Mouse (Mus musculus) hindbrain, embryonic 10.5 days (tissue): ENCODE measurements around the gene Pidd1. TPM values are rescaled to one million over a fixed set of nuclear protein-coding genes. Genes with fewer than 3 reads are reported as not detected.

Source experiments
- DNase-seq: peaks from one replicate; pipeline ENCODE4 v3.0.0-alpha.2; 2017; ENCODE audit warnings: low spot score
- H3K27ac ChIP-seq: fragments of 300-500 bp; sonication (generic); 2 replicates; pipeline ENCODE4 v1.5.1; 2016; ENCODE audit warnings: mild to moderate bottlenecking, moderate library complexity
- H3K27me3 ChIP-seq: fragments of 300-500 bp; sonication (generic); 2 replicates; pipeline ENCODE4 v1.6.1; 2016; ENCODE audit warnings: mild to moderate bottlenecking; ENCODE audit not compliant: poor library complexity, insufficient read depth, severe bottlenecking
- H3K36me3 ChIP-seq: fragments of 300-500 bp; sonication (generic); 2 replicates; pipeline ENCODE4 v1.6.1; 2016; ENCODE audit warnings: mild to moderate bottlenecking, moderate library complexity
- H3K4me1 ChIP-seq: fragments of 300-500 bp; sonication (generic); replicated peaks from 2 replicates; pipeline ENCODE4 v1.6.1; 2016; ENCODE audit warnings: mild to moderate bottlenecking
- H3K4me3 ChIP-seq: fragments of 300-500 bp; sonication (generic); 2 replicates; pipeline ENCODE4 v1.5.1; 2016; ENCODE audit warnings: mild to moderate bottlenecking, moderate library complexity
- H3K9me3 ChIP-seq: fragments of 300-500 bp; sonication (generic); 2 replicates; pipeline ENCODE4 v1.6.1; 2016; ENCODE audit warnings: mild to moderate bottlenecking, moderate library complexity
- WGBS: fragments of 180-500 bp; shearing (Covaris S2); methylation state at CpG from one replicate; pipeline ENCODE4 v1.1.7; 2016; 5-methylcytosine and 5-hydroxymethylcytosine counted together
- polyA plus RNA-seq: library from polyadenylated mRNA; unstranded; fragments of >200 nt; fragmentation: Nextera tagmentation; extraction: Ambion mirVana; gene quantifications from 2 replicates; pipeline ENCODE4 v1.2.1, GENCODE M21; 2016

Pidd1 gene
- polyA plus RNA-seq, 1 experiment from 2014 or later: 21.0 TPM

DNA sequence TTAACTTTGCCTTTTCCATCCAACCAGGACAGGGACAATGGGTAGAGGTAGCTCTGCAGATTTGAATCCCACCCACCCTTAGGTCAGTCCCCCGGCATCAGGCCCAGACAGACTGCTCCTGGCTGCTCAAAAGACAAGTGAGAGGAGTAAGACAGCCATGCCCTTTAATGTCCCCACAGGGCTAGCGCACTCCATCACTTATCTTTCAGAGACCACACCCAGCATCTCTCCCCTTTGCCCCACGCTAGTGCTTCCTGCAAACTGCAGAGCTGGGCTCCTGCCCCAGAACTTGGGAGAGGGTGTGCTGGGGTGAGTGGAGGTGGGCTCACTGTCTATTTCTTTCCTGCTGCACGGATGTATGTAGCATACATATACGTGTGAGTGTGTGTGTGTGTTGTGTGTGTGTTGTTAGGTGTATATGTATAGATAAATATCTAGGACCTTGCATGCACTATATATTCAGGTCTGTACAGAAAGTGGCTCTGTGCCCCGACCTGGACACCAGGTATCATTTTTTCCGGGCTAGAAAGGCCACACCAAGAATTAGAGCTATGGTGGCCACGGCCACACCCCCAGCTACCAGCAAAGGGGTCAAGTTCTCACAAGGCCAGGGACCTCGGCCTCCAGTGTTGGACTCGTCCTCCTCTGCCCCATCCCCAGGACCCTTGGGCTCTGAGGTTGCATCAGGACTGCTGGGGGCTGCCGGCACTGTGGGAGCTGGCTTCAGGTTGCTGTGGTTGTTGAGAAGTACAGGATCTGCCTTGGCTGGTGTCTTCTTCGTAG is 16.7 kb downstream of the Pidd1 start:
- peaks cover 19% of the 10 kb centered on the region for H3K36me3 ChIP-seq
- peaks cover 9% of the 10 kb centered on the region; the same call in 1 of the 2 replicates for H3K27me3 ChIP-seq
- H3K9me3 ChIP-seq: no peaks in the 10 kb centered on the region
- DNase-seq: no peak
- peaks cover 29% of the 10 kb centered on the region for H3K4me1 ChIP-seq
- no peak overlapping the region for H3K4me3 ChIP-seq
- 82% methylated on average over 12 of the region's 12 CpGs for WGBS
- no peak overlapping the region for H3K27ac ChIP-seq

DNA sequence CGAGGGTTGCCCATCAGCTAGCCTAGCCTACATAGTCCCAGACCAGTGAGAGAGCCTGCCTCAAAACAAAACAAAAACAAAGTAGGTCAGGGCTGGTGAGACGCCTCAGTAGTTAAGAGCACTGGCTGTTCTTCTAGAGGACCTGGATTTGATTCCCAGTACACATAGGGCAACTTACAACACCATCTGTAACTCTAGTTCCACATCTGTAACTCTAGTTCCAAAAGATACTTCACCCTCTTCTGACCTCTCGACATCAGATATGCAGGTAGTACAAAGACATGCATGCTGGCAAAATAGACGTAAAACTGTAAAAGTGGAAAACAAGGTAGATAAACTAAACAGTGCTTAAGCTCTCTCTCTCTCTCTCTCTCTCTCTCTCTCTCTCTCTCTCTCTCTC is 20.0 kb downstream of the Pidd1 start:
- H3K27ac ChIP-seq: no peak overlapping the region
- DNase-seq: no peak
- H3K4me1 ChIP-seq: peaks cover 7% of the 10 kb centered on the region
- WGBS: 78% methylated on average over 4 of the region's 4 CpGs
- peaks cover 9% of the 10 kb centered on the region; the same call in 1 of the 2 replicates for H3K27me3 ChIP-seq
- no peak overlapping the region for H3K4me3 ChIP-seq
- no peaks in the 10 kb centered on the region for H3K36me3 ChIP-seq
- no peaks in the 10 kb centered on the region for H3K9me3 ChIP-seq

DNA sequence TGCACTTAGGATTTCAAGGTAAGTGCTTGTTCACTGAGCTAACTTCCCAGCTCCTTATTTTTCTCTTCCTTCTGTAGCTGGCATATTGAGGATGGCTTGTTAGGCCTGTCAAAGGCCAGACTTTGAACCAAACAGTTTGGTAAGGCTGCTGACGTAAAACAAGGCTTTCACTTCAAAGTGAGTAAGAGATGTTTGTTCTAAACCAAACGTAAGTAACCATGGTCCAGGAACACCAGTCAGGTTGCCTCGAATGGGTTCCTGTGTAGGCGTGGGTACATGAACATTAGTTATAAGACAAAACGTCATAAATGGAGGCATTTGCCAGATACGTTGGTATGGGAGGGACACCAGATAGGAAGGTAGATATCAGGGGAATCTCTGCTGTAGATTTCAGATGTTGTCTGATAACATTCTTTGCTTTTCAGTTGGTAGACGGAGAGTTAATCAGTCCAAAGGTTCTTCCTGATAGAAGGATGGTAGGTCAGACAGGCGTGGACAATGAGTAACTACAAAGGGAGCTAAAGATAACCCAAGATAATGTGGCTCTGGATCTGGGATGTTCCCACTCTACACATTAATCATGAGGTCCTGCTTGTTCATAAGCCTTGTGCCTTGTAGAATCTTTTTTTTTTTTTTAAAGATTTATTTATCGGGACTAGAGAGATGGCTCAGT is 23.7 kb downstream of the Pidd1 start:
- H3K36me3 ChIP-seq: no peaks in the 10 kb centered on the region
- no peak overlapping the region for H3K27ac ChIP-seq
- no peaks in the 10 kb centered on the region for H3K4me1 ChIP-seq
- 88% methylated on average over 9 of the region's 9 CpGs for WGBS
- no peak overlapping the region for H3K4me3 ChIP-seq
- no peaks in the 10 kb centered on the region for H3K27me3 ChIP-seq
- H3K9me3 ChIP-seq: no peaks in the 10 kb centered on the region
- DNase-seq: no peak

DNA sequence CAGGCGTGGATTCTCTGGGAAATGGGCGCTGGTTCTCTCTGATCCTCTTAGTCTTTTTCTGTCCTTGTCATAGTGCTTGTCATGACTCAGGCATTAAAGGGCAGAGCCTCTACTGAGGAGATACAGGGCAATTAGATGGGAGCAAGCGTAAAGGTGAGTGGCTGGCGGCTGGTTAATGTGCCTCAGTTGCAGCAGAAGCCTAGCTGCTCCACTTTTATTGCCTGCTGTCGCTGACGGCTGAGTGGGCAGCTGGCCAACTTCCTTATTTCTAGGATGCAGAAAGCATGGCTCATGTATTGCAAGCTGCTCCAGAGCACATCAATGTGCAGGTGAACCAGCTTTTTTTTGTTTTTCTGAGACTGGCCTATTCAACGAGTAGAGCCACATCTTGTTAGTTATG is 24.9 kb downstream of the Pidd1 start:
- 87% methylated on average over 7 of the region's 7 CpGs for WGBS
- no peaks in the 10 kb centered on the region for H3K36me3 ChIP-seq
- peaks cover 9% of the 10 kb centered on the region for H3K4me1 ChIP-seq
- H3K27me3 ChIP-seq: no peaks in the 10 kb centered on the region
- H3K9me3 ChIP-seq: no peaks in the 10 kb centered on the region
- H3K27ac ChIP-seq: no peak overlapping the region
- DNase-seq: no peak
- H3K4me3 ChIP-seq: no peak overlapping the region

DNA sequence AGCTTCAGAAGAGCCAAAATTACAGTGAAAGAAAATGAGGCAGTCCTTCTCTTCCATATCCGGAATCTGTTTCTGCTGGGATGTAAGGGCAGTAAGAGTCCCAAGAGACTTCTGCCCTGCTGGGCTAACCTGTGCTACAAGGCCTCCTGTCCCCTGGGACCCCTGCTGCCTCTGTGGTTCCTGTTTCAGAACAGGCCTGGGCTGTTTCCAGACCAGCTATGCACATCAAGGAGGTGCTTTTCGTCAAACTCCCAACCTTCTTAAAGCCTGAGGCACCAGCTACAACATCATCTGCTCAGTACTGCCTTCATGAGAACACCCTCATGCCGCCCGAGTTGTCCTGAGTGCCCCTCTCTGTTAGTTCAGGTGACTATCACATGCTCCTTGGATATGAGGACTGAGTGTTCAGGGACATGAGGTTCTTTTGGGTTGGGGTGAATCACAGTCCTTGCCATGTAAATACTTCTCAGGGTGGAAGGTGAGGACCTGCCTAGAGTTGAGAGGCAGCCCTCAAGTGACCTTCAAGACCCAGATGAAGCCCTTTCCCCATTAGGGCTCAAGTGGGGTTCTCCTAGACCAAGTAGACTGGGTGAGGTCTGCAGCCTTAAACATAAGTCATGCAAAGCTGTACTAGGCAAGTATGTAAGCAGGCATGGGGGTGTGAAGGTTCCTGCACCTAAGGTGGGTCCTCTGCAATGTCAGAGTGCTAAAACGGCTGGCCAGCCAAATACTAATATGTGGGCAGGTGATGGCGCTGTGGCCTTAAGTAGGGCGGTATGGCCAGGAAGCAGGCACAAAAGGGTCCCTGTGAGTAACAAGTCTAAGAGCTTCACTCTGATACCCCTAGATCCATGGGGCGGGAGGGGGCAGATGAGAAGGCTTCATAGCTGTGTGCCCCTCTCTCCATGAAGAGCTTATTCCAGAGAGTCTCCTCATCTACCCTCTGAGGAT is 25.8 kb downstream of the Pidd1 start:
- WGBS: 73% methylated on average over 8 of the region's 8 CpGs

DNA sequence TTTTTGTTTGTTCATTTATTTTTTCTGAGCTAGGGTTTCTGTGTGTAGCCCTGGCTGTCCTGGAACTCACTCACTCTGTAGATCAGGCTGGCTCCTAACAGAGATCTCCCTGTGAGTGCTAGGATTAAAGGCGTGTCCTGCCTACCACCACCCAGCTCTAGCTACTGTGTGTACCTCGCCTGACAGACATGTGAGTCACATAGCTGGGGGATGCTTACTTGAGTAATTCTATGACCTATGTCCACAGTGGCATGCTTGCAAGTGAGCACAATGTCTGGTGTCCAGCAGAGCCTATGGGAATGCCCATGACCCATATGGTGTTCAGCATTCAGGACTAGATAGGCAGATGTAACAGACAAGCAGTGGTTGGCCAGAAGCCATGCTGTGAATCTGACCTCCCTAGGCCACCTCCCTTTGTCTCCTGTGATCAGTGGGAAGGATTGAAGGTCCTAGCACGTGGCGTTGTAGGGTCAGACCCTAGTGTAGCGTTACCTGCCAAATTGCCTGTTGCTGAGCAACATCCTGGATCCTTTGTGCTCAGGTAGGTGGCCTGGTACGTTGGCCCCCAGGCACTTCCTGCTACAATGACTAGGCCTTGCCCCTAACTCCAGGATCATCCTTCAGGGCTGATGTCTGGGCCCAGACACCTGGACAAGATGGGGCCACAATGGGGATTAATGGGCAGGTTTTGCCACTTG is 27.5 kb downstream of the Pidd1 start:
- peaks cover 21% of the 10 kb centered on the region for H3K4me1 ChIP-seq
- 73% methylated on average over 6 of the region's 6 CpGs for WGBS
- H3K36me3 ChIP-seq: no peaks in the 10 kb centered on the region
- H3K27me3 ChIP-seq: no peaks in the 10 kb centered on the region
- no peak overlapping the region for H3K27ac ChIP-seq
- H3K4me3 ChIP-seq: no peak overlapping the region
- no peak for DNase-seq
- no peaks in the 10 kb centered on the region for H3K9me3 ChIP-seq

More for the DNA sequence above, 25.8 kb downstream of the Pidd1 start:
- Histone ChIP-seq H3K27me3 (no peaks in the 10 kb centered on the region), H3K27ac (no peak overlapping the region), H3K4me1 (peaks cover 18% of the 10 kb centered on the region), H3K9me3 (no peaks in the 10 kb centered on the region), H3K36me3 (no peaks in the 10 kb centered on the region), H3K4me3 (no peak overlapping the region)
- DNase-seq: no peak

DNA sequence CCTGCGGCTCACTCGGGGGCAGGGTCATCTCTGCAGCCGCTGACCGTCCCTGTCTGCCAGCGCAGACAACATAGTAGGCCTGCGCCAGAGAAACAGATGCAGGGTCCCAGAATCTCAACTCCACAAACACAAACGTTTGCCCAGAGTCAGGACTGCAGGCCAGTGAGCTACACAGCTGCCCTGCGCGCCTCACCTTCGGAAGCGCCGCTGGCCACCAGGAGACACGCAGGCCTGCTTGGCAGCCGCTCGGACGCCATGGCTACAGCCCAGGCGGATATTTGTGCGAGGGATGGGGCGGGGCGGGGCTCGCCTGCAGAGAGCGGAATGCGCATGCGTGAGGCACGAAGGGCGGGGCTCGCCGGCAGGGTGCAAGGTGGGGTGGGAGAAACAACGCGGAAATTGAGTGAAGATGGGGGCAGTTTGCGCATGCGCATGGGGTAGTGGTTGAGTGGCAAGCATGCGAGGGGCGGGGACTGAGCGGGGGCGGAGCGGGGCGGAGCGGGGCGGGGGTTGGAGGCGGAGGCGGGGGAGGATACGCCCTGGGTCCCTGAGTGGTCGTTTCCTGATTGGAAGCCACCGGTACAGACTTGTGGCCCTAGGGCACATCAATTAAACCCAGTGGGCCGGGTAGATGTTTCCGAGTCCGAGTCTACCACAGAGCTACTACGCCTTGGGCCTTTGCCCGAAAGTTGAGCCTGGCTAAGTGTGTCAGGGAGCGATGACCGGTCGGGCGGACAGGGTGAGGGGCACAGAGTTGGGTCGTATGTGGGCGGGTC is 29.8 kb downstream of the Pidd1 start, which contains the start of gene Gatd1:
Gene Gatd1, minus strand, starts transcription at position 328 of the 776 bp plus-strand sequence.
- Histone ChIP-seq H3K27me3 (no peaks in the 10 kb centered on the region), H3K36me3 (peaks cover 20% of the 10 kb centered on the region), H3K4me1 (peaks cover 28% of the 10 kb centered on the region), H3K4me3 (peak within 1 kb of the TSS; percentile 69), H3K9me3 (no peaks in the 10 kb centered on the region), H3K27ac (peak within 1 kb of the TSS; percentile 93)
- WGBS: under 1% methylated on average over 56 of the region's 56 CpGs
- DNase-seq: peak; percentile 100

DNA sequence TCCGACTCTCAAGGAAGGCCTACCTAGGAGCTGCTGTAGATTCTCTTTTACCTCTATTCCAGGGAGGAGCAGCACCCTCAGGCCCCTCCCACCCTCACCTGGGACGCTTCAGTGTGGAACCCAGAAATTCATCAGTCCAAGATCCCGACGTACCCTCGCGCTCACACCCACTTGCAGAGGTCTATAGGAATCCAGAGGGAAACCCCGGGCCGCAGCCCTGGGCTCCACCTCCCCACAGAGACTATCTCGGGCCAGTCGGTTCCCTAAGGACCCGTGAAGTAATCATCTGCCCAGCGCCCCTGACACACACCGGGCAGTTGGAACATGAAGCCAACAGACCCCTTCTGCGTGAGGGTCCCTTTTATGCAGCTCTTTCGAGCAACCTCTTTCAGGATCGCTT is 30.5 kb downstream of the Pidd1 start:
- Histone ChIP-seq H3K4me3 (peak overlapping the region; percentile 69), H3K36me3 (peaks cover 26% of the 10 kb centered on the region), H3K27me3 (no peaks in the 10 kb centered on the region), H3K27ac (peak overlapping the region; percentile 93), H3K4me1 (peaks cover 30% of the 10 kb centered on the region), H3K9me3 (no peaks in the 10 kb centered on the region)
- no peak for DNase-seq
- WGBS: 4% methylated on average over 16 of the region's 16 CpGs

DNA sequence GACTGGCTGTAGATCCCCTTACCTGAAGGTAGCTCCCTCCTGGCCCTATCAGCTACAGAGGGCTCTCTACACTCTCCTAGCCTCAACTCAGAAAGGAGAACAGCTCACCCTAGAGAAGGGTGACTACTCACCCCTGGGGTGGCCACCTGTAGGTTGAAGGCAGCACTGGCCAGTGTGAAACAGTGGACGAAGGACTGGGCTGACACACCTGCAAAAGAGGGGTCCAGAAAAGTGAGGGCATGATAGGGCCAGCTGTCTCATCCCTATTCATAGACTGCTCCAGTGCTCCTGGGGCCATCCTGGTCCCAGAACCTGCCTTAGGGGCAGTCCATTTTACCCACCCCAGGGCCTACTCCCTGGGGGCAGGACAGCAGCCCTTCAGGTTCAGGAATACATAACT is 32.2 kb downstream of the Pidd1 start:
- Histone ChIP-seq H3K27me3 (no peaks in the 10 kb centered on the region), H3K4me3 (no peak overlapping the region), H3K9me3 (0 out of 2 replicates have a peak, but pooled peaks cover 2% of the 10 kb centered on the region), H3K36me3 (peaks cover 38% of the 10 kb centered on the region), H3K4me1 (peaks cover 30% of the 10 kb centered on the region), H3K27ac (no peak overlapping the region)
- 100% methylated on average over 1 of the region's 1 CpGs for WGBS
- DNase-seq: no peak

DNA sequence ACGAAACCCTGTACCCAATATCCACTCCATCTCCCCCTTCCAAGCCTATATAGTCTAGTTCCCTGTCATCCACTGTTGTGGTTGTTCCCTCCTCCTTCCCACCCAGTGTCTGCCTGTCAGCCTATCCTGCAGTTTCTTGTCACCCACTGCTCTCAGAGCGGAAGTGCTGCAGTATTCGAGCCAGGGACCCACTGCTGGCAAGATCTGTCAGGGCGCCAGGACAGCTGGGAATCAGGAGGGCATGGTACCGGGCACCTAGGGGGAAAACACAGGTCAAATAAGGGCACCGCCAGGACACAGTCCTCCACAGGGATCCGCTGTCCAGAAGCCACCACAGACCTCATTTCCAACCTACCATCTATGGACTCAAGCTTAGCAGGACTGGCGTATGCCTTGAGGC is 33.2 kb downstream of the Pidd1 start:
- H3K4me3 ChIP-seq: no peak overlapping the region
- 92% methylated on average over 8 of the region's 8 CpGs for WGBS
- peaks cover 41% of the 10 kb centered on the region for H3K36me3 ChIP-seq
- 0 out of 2 replicates have a peak, but pooled peaks cover 2% of the 10 kb centered on the region for H3K9me3 ChIP-seq
- H3K4me1 ChIP-seq: peaks cover 30% of the 10 kb centered on the region
- no peak for DNase-seq
- no peak overlapping the region for H3K27ac ChIP-seq
- H3K27me3 ChIP-seq: no peaks in the 10 kb centered on the region

DNA sequence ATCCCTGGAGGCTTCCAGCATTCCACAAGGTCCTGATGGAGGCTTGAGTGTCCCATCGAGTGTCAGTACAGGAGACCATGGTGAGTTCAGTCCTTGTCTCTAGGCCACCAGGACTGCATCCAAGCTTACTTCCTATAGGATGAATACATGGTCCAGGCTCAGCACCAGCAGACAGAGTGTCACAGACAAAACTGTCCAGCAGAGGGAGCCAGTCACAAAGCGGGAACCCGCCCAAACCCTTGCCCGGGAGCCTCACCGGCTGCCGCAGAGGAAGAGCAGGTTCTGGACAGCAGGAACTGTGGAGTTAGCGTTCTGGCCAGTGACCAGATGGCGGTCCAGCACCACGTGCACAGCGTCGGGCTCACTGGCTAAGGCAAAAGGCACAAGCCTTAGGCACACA is 35.0 kb downstream of the Pidd1 start:
- peak; percentile 89 for DNase-seq
- Histone ChIP-seq H3K9me3 (0 out of 2 replicates have a peak, but pooled peaks cover 2% of the 10 kb centered on the region), H3K27me3 (no peaks in the 10 kb centered on the region), H3K27ac (peak overlapping the region; percentile 37), H3K4me1 (peaks cover 20% of the 10 kb centered on the region), H3K4me3 (no peak overlapping the region), H3K36me3 (peaks cover 46% of the 10 kb centered on the region)
- 17% methylated on average over 11 of the region's 11 CpGs for WGBS
